Mouse (Mus musculus) erythroblast, embryonic 14.5 days (primary cell): Measurements from ENCODE around the gene Bend4.

ENCODE experiments used
- GATA1 ChIP-seq: IDR thresholded peaks from 2 replicates; pipeline ENCODE4 v1.6.1; 2012; ENCODE audit warnings: low read length, inconsistent platforms, mixed read lengths
- TAL1 ChIP-seq: IDR thresholded peaks from 3 replicates; pipeline ENCODE4 v1.6.1; 2012; ENCODE audit warnings: low read length, inconsistent platforms, mixed read lengths

DNA sequence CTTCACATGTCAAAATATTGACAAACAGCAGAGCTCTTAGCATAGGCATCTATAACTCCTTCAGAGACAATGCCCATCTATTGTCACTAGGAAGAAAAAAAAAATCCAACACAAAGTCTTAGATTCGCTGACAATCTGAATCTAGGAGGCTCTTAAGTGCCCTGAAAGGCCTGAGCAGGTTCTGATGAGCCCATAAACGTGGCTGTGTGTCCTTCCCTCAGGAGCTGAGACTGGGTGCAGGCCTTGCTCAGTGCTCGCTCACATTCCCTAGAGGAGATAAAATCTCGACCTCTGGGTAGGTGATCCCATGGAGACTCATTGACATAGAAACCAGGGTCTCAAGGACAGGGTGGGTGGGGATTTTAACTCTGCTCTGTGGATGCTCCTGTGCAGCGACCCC lies 2.1 kb downstream of the Bend4 start:
- TF ChIP-seq GATA1 (no peak), TAL1 (no peak)
